Mouse (Mus musculus) urinary bladder, postnatal 25 days (tissue): Measurements from ENCODE around the gene Polr2e.
A peak's percentile ranks its signal among the peaks of the same experiment; 100 is the strongest.

ENCODE experiments used
- DNase-seq: peaks from one replicate; pipeline ENCODE4 v3.0.0; 2022; ENCODE audit warnings: low spot score

Polr2e gene

GRCm38 (mm10) chr10:80039559-80039979, at the start of gene Polr2e:
TSS of gene Polr2e (minus strand) at chr10:80039795.
- DNase-seq: peak; percentile 96

- DNase-seq: no peak
Measured at GRCm38 (mm10) chr10:80089146-80089545, 49.6 kb upstream of the Polr2e start.

GRCm38 (mm10) chr10:80087483-80087882, 47.9 kb upstream of the Polr2e start:
- DNase-seq: no peak

GRCm38 (mm10) chr10:80086847-80087246, 47.3 kb upstream of the Polr2e start:
- DNase-seq: no peak

GRCm38 (mm10) chr10:80084817-80085487, 45.4 kb upstream of the Polr2e start:
- no peak for DNase-seq

GRCm38 (mm10) chr10:80081075-80081474, 41.5 kb upstream of the Polr2e start:
- DNase-seq: no peak

- no peak for DNase-seq
Measured at GRCm38 (mm10) chr10:80080396-80081070, 40.9 kb upstream of the Polr2e start.

GRCm38 (mm10) chr10:80078366-80078765, 38.8 kb upstream of the Polr2e start:
- no peak for DNase-seq

GRCm38 (mm10) chr10:80077312-80077711, 37.7 kb upstream of the Polr2e start:
- DNase-seq: no peak

- DNase-seq: no peak
Measured at GRCm38 (mm10) chr10:80076386-80076785, 36.8 kb upstream of the Polr2e start.

- no peak for DNase-seq
Measured at GRCm38 (mm10) chr10:80075924-80076323, 36.3 kb upstream of the Polr2e start.

GRCm38 (mm10) chr10:80074813-80075601, 35.4 kb upstream of the Polr2e start:
- peak; percentile 58 for DNase-seq

- DNase-seq: no peak
Measured at GRCm38 (mm10) chr10:80072623-80073489, 33.3 kb upstream of the Polr2e start.

- DNase-seq: no peak
Measured at GRCm38 (mm10) chr10:80071516-80071900, 31.9 kb upstream of the Polr2e start.

- DNase-seq: peak; percentile 75
Measured at GRCm38 (mm10) chr10:80070837-80071515, 31.4 kb upstream of the Polr2e start.

- DNase-seq: no peak
Measured at GRCm38 (mm10) chr10:80069948-80070450, 30.4 kb upstream of the Polr2e start.

- no peak for DNase-seq
Measured at GRCm38 (mm10) chr10:80069251-80069650, 29.7 kb upstream of the Polr2e start.

- no peak for DNase-seq
Measured at GRCm38 (mm10) chr10:80063877-80064650, 24.5 kb upstream of the Polr2e start.

- DNase-seq: no peak
Measured at GRCm38 (mm10) chr10:80063104-80063503, 23.5 kb upstream of the Polr2e start.

GRCm38 (mm10) chr10:80057683-80058326, 18.2 kb upstream of the Polr2e start:
- no peak for DNase-seq
